Mouse (Mus musculus) C2C12 (cell line): ENCODE measurements around the gene Lrp2.

Experiments
- CEBPB ChIP-seq: IDR thresholded peaks from one replicate; pipeline ENCODE4 v1.6.1; 2011; ENCODE audit warnings: low read depth, mild to moderate bottlenecking, control low read depth, moderate library complexity
- CTCF ChIP-seq: IDR thresholded peaks from one replicate; pipeline ENCODE4 v1.5.1; 2011; ENCODE audit not compliant: control insufficient read depth, insufficient read depth, insufficient read length
- MAX ChIP-seq: IDR thresholded peaks from one replicate; pipeline ENCODE4 v1.6.1; 2011; ENCODE audit warnings: mild to moderate bottlenecking, control low read depth
- MYOG ChIP-seq: IDR thresholded peaks from one replicate; pipeline ENCODE4 v1.6.1; 2011; ENCODE audit not compliant: control insufficient read depth, insufficient read length; ENCODE audit errors: extremely low read depth
- USF1 ChIP-seq: IDR thresholded peaks from one replicate; pipeline ENCODE4 v1.6.1; 2011; ENCODE audit warnings: low read depth, mild to moderate bottlenecking, control low read depth, moderate library complexity

DNA sequence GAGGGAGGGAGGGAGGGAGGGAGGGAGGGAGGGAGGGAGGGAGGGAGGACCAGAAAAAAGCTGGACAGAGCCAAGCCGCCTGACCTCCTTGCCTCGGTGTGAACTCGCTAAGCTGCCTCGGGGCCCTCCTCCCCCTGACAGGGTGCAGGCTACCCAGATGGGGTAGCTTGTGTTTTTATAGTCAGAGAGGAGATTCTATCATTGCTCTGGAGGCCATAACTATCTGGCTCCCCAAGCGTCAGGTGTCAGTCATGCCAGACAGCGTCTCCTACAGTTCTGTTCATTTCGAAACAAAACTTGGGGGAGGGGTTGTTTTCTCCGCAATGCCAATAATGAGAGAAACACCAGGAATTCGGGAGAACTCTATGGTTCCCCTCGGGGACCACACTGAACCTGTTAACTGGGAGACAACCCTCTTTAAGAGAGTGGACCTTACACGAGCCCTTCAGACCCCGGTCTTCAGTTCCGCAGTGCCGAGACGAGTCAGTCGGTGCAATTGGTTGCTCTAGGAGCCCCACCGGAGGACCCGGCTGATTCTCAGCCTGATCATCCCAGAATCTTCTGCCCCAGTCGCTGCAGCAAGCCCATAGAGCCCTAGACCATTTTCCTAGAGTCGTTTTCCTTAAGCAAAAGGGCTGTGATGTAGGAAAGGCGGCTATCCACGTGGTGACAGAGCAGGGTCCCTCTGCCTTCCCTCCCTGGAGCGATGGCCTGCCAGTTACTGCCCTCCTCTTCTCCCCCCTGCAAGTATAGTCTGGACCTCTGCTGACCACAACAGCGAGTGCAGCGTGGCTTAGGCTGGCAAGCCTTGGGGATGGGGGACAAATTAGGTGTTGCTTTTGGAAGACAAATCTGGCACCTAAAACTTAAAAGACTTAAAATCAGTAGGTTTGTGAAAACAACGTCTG is 1.2 kb upstream of the Lrp2 start:
- no peak for TF ChIP-seq CTCF
- TF ChIP-seq USF1 = no peak
- no peak for TF ChIP-seq CEBPB
- TF ChIP-seq MAX = no peak
- no peak for TF ChIP-seq MYOG
